Mouse (Mus musculus) heart, adult 2 months (tissue): ENCODE measurements around the gene Rps6kb2.

Experiments
- CTCF ChIP-seq: fragments of 200-600 bp; IDR thresholded peaks from 2 replicates; pipeline ENCODE4 v1.8.1; 2022; ENCODE audit warnings: antibody characterized with exemption, mild to moderate bottlenecking, moderate library complexity
- EP300 ChIP-seq: fragments of 200-500 bp; IDR thresholded peaks from 2 replicates; pipeline ENCODE4 v1.6.1; 2011; ENCODE audit warnings: low read depth, low read length, control low read depth; ENCODE audit not compliant: insufficient read depth
- POLR2A ChIP-seq: fragments of 200-500 bp; IDR thresholded peaks from 2 replicates; pipeline ENCODE4 v1.6.1; 2011; ENCODE audit warnings: mild to moderate bottlenecking, low read depth, low read length, control low read depth; ENCODE audit not compliant: insufficient read depth

GRCm38 (mm10) chr19:4104675-4105194, 58.4 kb downstream of the Rps6kb2 start:
- TF ChIP-seq POLR2A (no peak), CTCF (no peak), EP300 (no peak)
